Mouse (Mus musculus): ENCODE data around the gene T.
"Not testable (repeated sequence)": the region's sequence is repeated elsewhere in the genome, so short reads cannot be mapped to it uniquely, and the experiment has no call there.

T gene

GRCm38 (mm10) chr17:8433978-8434960 is at the start of gene T:
T (plus strand) TSS chr17:8434423.
- in situ Hi-C loops (cut with MboI; ENCODE audit: low pct_unique_long_range_greater_than_20kb in 1 of 2, low sequenced_read_pairs in 2 of 2, unreplicated experiment in 1 of 2): no loop called here

GRCm38 (mm10) chr17:8385441-8385840 is 48.8 kb upstream of the T start:
- in situ Hi-C loops (cut with MboI; ENCODE audit: low pct_unique_long_range_greater_than_20kb in 1 of 2, low sequenced_read_pairs in 2 of 2, unreplicated experiment in 1 of 2): loop anchor here in 1 of 2 experiments (5.0 kb wide), 1 partner anchor 42 kb away; no protein-coding TSS in a partner anchor

DNA sequence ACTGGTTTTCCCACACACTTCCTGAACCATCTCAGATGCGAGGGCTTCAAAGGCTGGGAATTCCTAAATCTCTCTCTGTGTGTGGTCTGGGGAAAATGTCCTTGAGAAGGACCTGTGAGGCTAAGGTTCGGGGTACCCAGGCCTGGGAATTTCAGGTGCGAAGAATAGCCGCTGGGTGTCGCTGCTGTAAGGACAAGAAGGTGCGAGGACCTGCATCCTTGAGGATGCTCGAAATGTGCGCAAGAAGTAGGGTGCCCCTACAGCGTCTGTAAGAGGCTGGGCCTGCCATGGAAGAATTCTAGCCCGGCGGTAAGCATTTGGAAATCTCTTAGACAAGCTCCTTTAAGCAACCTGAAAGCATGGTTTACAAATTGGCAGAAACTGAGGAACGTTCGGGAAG is 45.8 kb upstream of the T start:
- in situ Hi-C loops (cut with MboI; ENCODE audit: low pct_unique_long_range_greater_than_20kb in 1 of 2, low sequenced_read_pairs in 2 of 2, unreplicated experiment in 1 of 2): loop anchor here in 1 of 2 experiments (5.0 kb wide), 1 partner anchor 39 kb away; no protein-coding TSS in a partner anchor

GRCm38 (mm10) chr17:8388990-8389789 is 45.0 kb upstream of the T start:
- in situ Hi-C loops (cut with MboI; ENCODE audit: low pct_unique_long_range_greater_than_20kb in 1 of 2, low sequenced_read_pairs in 2 of 2, unreplicated experiment in 1 of 2): loop anchor here in 1 of 2 experiments (5.0 kb wide), 1 partner anchor 38 kb away; no protein-coding TSS in a partner anchor

DNA sequence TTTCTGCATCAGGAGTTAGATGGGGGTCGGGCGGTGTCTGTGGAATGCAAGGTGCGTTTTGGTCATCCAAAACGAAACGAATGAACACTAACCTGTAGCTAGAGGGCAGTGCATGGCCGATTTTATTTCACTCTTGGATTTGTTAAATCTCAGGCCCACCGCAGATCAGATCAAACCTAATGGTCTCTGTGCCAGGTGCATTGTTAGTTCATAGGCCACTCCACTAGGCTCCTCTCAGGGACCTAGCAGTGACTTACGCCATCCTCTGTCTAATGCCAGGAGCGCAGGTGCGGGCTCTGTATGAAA is 44.5 kb upstream of the T start:
- in situ Hi-C loops (cut with MboI; ENCODE audit: low pct_unique_long_range_greater_than_20kb in 1 of 2, low sequenced_read_pairs in 2 of 2, unreplicated experiment in 1 of 2): loop anchor here in 1 of 2 experiments (5.0 kb wide), 1 partner anchor 38 kb away; no protein-coding TSS in a partner anchor

- in situ Hi-C loops (cut with MboI; ENCODE audit: low pct_unique_long_range_greater_than_20kb in 1 of 2, low sequenced_read_pairs in 2 of 2, unreplicated experiment in 1 of 2): no loop called here
Observed at GRCm38 (mm10) chr17:8390487-8390886, 43.7 kb upstream of the T start.

DNA sequence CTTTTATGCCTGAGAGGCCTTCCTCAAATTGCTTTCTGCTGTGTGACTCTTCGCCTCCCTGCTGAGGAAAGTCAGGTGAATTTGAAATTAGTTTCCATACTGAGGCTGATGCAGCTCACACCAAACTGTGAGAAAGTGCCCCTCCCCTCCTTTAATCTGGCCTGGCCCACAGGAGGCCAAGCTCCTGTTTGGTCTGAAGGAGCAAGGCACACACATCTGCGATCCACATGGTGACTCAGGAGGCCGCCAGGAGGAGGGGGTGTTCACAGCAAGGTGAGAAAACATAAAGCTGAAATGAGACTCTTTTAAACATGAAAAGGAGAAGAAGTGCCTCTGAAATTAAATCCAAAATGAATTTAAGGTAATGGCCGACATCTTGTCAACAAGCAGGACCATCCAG is 37.9 kb upstream of the T start:
- in situ Hi-C loops (cut with MboI; ENCODE audit: low pct_unique_long_range_greater_than_20kb in 1 of 2, low sequenced_read_pairs in 2 of 2, unreplicated experiment in 1 of 2): no loop called here

DNA sequence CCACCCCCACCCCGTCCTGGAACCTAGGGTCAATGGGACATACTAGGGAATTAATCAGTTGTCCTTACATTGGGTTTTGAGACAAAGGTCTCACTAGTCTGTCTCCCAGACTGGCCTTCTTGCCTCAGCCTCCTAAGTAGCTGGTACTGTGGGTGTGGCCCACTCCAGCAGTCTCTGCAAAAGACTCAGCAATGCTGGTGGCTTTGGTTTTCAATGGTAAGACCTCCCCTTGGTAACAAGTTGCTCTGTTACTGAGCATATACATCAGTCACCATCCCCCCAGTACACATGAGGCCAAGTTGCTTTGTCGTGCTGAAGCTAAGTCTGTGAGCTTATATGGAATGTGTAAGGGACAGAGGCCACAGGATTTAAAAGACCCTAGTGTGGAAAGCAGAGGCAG is 36.3 kb upstream of the T start:
- in situ Hi-C loops (cut with MboI; ENCODE audit: low pct_unique_long_range_greater_than_20kb in 1 of 2, low sequenced_read_pairs in 2 of 2, unreplicated experiment in 1 of 2): no loop called here

DNA sequence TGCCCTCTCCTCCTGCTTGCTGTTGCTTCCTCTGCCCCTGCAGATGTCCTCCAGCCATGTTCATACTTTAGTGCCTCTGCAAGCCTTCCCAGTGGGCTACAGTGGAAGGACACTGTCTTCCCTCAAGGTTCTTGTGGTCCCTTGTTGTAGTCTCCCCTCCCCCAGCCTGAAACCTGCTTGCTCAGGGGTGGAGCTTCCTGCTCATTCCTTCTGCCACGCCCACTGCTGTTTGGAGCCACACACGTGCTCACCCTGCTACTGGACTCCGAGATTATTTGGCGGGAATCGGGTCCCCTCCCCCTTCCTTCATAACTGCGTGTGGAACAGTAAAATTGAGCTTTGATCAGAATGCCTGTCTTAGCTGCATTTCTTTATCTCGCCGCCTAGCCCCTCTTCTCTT is 30.3 kb upstream of the T start:
- in situ Hi-C loops (cut with MboI; ENCODE audit: low pct_unique_long_range_greater_than_20kb in 1 of 2, low sequenced_read_pairs in 2 of 2, unreplicated experiment in 1 of 2): not testable (repeated sequence)

- in situ Hi-C loops (cut with MboI; ENCODE audit: low pct_unique_long_range_greater_than_20kb in 1 of 2, low sequenced_read_pairs in 2 of 2, unreplicated experiment in 1 of 2): no loop called here
Observed at GRCm38 (mm10) chr17:8406285-8406684, 27.9 kb upstream of the T start.

- in situ Hi-C loops (cut with MboI; ENCODE audit: low pct_unique_long_range_greater_than_20kb in 1 of 2, low sequenced_read_pairs in 2 of 2, unreplicated experiment in 1 of 2): not testable (repeated sequence)
Observed at GRCm38 (mm10) chr17:8408002-8408401, 26.2 kb upstream of the T start.

DNA sequence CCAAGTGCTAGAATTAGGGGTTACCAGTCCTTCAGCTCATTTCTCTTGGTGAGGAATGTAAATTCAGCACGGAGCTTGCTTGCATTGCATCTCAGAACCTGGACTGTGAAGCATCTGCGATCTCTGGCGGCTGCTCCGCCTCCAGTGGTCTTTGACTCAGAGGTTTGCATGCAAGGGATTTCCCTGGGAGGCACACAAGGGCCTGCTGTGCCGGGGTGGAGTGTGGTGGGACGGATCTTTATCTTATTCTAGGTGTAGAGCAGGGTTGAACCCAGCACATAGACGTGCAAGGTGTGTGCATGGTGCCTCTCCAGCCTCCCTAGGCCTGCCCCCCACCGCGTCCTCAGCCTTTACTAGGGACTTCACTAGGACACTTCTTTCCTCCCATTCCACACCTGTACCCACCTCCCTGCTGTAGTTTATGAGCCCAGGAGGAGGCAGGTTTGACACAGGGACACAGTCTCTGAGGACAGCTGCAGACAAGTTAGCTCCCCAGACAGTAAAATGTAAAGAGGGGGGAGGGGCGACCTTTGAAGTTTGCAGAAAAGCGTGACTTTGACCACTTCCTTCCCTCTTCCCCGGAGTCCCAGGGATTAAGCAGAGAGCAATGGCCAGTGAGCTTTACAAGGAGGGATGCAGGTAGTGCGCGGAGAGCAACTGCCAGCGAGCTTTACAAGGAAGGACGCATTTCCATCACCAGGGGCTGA is 25.5 kb upstream of the T start:
- in situ Hi-C loops (cut with MboI; ENCODE audit: low pct_unique_long_range_greater_than_20kb in 1 of 2, low sequenced_read_pairs in 2 of 2, unreplicated experiment in 1 of 2): no loop called here

DNA sequence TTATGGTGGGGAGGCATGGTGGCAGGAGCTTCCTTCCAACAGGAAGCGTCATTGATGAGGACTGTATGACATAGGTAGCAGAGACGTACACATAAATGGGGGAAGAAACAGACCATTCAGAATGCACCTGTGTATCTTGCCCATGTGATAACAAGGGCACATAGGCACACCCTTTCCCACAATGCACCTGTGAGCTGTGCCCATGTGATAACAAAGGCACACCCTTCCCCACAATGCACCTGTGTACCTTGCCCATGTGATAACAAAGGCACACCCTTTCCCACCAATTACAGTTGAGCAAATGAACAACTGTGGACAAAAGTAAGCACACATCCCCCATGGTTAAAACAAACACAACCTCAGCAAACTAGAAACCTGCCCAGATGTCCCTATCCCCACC is 23.9 kb upstream of the T start:
- in situ Hi-C loops (cut with MboI; ENCODE audit: low pct_unique_long_range_greater_than_20kb in 1 of 2, low sequenced_read_pairs in 2 of 2, unreplicated experiment in 1 of 2): no loop called here

DNA sequence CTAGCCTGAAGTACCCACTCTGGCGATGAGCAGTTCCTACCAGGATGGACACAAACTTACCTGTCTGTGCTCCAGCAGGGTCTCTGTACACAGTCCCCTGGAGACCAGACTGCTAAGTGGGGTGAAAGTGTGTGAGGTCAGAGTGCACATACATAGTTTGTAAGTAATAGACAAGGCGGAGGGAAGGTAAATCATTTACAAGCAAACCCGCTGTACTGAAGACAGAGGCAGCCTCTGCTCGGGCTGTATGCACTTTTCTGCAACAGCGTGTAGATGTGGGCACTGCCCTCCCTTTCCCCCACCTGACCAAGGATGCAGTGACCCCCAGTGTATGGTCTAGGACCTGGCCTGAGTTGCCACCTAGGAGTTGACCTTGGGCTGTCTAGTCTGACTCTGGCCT is 20.6 kb upstream of the T start:
- in situ Hi-C loops (cut with MboI; ENCODE audit: low pct_unique_long_range_greater_than_20kb in 1 of 2, low sequenced_read_pairs in 2 of 2, unreplicated experiment in 1 of 2): no loop called here

DNA sequence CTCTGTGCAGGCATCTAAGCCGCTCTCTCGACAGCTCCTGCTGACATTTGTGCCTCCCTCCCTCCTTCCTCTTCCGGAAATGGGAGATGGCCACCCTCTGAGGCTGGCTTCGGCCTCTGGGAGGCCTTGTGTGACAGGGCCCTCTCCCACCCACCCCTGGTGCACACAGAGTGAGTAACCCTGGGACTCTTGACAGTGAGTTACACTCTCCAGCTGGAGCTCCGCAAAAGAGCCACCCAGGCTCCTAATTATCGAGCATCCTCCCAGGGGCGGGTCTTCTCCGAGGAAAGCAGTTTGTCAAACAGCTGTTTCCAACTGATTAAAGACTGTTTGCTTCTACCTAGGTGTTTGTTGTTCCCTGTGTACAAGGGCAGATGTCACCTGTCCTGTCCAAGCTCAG is 18.7 kb upstream of the T start:
- in situ Hi-C loops (cut with MboI; ENCODE audit: low pct_unique_long_range_greater_than_20kb in 1 of 2, low sequenced_read_pairs in 2 of 2, unreplicated experiment in 1 of 2): no loop called here

- in situ Hi-C loops (cut with MboI; ENCODE audit: low pct_unique_long_range_greater_than_20kb in 1 of 2, low sequenced_read_pairs in 2 of 2, unreplicated experiment in 1 of 2): no loop called here
Observed at GRCm38 (mm10) chr17:8416865-8417264, 17.4 kb upstream of the T start.

GRCm38 (mm10) chr17:8420739-8421138 is 13.5 kb upstream of the T start:
- in situ Hi-C loops (cut with MboI; ENCODE audit: low pct_unique_long_range_greater_than_20kb in 1 of 2, low sequenced_read_pairs in 2 of 2, unreplicated experiment in 1 of 2): loop anchor here in 1 of 2 experiments (10.0 kb wide), 1 partner anchor 166 kb away; no protein-coding TSS in a partner anchor

DNA sequence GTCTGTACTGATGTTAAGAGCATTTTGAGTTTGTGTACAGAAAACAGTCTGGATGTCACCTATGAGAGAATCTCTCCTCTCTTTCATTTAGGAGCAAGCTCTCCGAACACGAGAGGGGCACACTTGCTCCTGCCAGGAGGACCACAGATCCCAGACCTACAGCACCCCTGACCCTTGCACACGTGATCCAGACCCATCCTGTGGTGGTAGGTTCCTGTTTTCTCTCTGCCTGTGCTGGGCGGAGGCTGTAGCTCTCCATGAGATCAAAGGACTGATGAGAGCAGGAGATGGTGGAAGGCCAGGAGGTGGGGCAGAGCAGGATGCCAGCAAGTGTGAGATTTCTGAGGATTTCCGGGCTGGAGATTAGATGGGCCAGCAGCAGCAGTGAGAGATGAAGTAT is 12.7 kb upstream of the T start:
- in situ Hi-C loops (cut with MboI; ENCODE audit: low pct_unique_long_range_greater_than_20kb in 1 of 2, low sequenced_read_pairs in 2 of 2, unreplicated experiment in 1 of 2): loop anchor here in 1 of 2 experiments (10.0 kb wide), 1 partner anchor 167 kb away; no protein-coding TSS in a partner anchor

Data from mouse embryonic stem cell (cell line).